Mouse (Mus musculus): ENCODE data around the gene Sucla2. TPM values are rescaled to one million over a fixed set of nuclear protein-coding genes. Genes with fewer than 3 reads are reported as not detected.
"Not testable (repeated sequence)": the region's sequence is repeated elsewhere in the genome, so short reads cannot be mapped to it uniquely, and the experiment has no call there.

Sucla2 gene
- total RNA-seq, 2 experiments from 2014 or later: 494 to 525 TPM

DNA sequence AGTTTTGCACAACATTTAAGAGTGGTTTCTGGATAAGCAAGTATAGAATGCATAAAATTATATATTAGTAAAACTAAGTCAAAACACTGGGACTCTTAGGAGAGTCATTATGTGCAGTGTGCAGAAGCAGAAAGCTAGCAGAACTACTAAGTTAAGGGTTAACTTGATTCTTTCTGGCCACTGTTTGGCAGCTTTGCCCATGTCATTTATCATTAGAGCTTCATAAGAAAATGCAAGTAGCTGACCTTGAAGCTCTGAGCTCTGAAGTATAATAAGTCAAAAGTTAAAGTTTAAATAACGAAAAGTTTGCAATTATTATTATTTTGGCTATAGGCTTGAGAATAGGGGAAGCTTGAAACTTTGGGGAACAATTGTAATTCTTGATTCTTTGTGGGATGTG is 89.8 kb downstream of the Sucla2 start:
- DNase-seq: not testable (repeated sequence)

DNA sequence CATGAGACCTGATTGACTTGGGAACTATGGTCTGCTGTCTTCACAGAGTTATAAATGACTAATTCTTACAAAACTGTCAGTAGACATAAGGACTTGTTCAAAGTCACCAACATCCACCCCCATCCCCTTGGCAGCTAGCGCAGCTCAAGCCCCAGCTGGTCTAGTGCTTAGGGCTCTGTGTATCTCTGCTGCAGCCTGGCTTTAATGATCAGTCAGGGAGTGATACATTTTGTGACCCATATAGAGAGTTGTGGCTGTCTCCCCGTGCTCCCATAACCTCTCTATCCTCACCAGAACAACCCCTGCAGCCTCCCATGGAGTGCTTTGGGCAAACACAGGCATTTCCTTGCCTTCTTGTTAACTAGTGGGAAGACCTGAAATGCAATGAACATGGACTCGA is 95.8 kb downstream of the Sucla2 start:
- DNase-seq: no peak

DNA sequence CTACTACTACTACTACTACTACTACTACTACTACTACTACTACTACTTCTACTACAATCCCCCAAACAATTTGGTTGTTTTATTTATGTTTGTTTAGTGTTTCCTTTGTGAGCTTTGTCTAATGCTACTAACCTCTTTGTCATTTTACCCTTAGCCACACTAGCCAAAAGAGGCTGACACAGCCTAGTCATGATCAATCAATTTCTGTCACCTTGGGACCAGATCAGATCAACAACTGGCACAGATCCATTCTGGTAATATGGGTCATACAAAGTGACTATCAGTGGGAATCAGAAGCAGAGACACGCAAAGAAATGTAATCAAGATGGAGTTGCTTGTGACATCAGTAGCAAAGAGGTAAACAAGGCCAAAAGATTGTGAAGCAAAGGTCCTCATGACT is 97.9 kb downstream of the Sucla2 start:
- DNase-seq: no peak

DNA sequence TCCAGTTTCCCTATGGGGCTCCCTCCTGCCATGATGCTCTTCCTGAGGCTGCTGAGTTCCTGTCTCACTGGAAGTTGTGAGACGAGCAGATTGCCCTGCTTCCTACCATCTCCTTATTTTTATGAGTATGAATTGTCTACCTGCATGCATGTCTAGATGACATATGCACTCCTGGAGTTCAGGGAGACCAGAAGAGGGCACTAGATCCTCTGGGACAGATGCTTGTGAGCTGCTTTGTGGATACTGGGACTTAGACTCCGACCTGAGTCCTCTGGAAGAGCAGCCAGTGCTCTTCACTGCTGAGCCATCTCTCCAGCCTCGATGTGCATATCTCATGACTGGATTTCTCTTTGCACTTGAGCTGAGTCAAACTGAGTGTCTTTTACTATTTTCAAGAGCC is 100.3 kb downstream of the Sucla2 start:
- no peak for DNase-seq

DNA sequence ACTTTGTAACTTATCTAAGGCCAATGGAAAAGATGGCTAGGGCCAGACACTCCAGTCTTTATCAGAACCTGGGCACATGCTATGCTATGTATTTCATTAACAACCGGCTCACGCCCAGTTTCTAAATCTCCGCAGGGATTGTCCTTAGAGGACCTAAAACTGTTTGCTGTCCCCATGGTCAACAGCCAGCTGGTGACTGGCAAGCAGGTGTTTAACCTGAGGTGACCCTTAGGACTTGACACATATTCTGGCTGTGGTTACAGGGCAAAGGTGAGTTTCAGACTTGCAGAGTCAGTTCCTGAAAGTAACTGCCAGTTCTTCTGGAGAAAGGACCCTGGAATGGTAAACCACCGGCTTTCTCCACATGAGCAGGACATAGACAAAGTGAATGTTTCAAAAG is 106.4 kb downstream of the Sucla2 start:
- peak; percentile 71 for DNase-seq

DNA sequence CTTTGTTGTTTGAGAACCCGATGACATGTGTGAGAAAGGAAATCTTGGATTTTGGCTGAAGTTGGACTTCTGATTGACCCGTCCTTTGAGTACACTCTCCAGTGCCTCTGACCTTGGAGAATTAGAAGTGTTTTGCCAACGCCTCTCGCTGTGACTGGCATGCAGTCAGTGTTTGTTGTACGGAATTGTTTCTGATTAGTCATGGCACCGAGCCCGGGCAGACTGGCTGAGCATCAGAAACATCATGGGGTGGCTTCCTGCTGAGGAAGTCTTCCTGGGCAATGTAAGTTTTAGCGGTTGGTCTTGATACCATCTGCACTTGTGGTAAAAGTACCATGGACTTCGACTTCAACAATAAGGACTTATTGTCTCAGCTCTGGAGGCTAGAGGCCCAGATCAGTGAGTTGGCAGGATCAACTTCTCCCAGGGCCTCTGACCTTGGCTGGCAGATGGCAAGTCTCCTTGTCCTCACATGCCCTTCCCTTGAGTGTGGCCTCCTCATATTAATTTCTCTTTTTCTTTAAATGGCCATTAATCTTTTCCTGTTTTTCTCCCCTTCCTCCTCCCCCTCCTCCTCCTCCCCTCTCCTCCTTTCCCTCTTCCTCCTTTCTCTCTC is 107.6 kb downstream of the Sucla2 start:
- no peak for DNase-seq

DNA sequence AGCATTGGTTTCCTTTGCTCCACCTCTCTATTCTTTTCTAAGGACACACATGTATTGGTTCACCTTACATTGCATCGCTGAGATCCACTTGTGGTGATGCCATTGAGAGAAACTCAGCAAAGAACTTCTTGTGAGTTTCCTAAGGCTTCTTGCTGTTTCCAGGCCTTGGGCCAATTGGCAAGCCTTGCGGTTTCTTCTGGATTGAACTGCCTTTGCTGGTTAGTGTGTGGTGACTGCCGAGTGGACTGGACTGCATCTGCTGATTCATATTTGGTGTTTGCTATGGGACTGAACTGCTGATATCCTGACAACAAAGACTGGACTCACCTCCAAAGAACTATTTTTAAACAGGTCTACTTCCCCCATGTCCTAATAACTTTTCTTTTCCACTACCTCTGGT is 109.2 kb downstream of the Sucla2 start:
- no peak for DNase-seq

DNA sequence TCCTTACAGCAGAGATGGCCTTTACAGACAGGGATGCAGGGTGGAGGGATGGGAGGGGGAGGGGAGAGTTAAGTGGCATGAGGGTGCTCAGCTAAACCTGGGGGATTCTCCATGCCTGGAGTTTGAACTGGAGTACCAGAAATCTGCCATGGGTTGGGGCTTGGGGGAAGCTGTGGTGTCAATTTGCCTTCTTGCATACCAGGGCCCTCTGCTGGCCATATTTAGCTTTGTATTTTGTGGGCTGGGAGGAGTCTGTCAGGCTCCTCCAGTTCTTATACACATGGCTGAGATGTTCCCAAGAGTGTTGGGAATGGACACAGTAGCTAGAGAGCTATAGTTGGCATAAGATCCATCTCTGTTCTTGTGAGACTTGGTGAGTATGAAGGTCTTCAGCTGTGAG is 112.3 kb downstream of the Sucla2 start:
- no peak for DNase-seq

Other genes with a start within 250 kb of the Sucla2 start
- gene Rb1, start 199.5 kb upstream of the Sucla2 start, total RNA-seq (2021): 10 to 100 TPM; 13.8 to 17.7 TPM
- gene Itm2b, start 140.0 kb upstream of the Sucla2 start, total RNA-seq (2021): 100 to 1,000 TPM; 244 to 301 TPM
- 10 to 100 TPM; 12.4 to 12.9 TPM for gene Med4, start 15.3 kb upstream of the Sucla2 start, total RNA-seq (2021)
- 1 to 10 TPM; 4.7 to 4.8 TPM for gene Nudt15, start 22.9 kb downstream of the Sucla2 start, total RNA-seq (2021)
- gene Gm21750, start 135.9 kb downstream of the Sucla2 start, total RNA-seq (2021): not detected